Mouse (Mus musculus): ENCODE measurements around the gene Nhlrc3.

The Nhlrc3 gene

GRCm38 (mm10) chr3:53463046-53463764 lies at the start of gene Nhlrc3, which contains the start of gene Proser1:
TSS of gene Nhlrc3 (minus strand) at chr3:53463332.
TSS of gene Proser1 (plus strand) at chr3:53463666.
- DNase-seq (ENCODE audit: low spot score in 2 of 2) = peak; percentile 93

- DNase-seq (ENCODE audit: low spot score in 2 of 2) = no peak
Observed at GRCm38 (mm10) chr3:53502428-53502827, 39.3 kb upstream of the Nhlrc3 start.

DNA sequence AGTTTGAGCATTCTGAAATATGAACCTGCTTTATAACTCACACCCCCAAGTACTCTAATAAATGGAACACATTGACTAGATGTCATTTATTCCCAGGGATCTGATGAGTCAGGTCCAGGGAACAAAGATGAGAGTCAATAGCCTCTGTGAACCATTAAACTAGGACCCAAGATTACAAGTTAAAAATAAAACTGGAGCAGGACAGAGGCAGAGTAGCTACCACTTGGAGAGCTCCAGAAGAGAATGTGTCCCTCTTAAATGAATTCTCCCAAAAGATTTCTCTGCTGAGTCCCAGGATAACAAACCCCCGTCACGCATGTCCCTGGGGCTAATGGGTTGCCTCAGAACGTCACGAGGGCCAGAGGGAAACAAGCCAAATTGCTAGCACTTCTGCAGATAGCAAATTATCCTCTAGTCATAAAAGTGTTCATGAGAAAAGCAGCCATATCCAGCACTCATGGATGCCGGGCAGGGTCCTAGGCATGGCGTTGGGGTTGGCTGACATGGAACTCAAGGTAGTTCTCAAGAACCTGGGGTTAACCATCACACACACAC lies 35.3 kb upstream of the Nhlrc3 start:
- no peak for DNase-seq (ENCODE audit: low spot score in 2 of 2)

DNA sequence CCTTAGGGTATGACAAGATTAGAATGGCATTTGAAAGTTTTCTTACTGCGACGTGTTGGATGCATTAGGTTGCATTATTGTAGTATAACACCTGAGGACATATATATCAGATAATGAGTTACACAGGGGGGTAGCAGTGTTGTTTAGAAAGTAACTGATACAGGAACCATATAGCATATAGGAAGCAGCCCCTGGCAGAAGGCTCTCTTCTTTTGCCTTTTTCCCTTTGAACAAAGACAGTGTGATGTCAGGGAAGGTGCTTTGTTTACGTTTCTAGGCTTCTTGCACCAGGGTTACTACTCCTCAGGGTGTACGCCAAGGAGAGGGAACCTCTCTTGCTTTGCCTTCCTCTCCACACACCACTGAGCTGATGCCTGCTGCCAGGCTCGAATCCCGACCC lies 25.2 kb upstream of the Nhlrc3 start, which contains the start of gene Stoml3:
Gene Stoml3 (plus strand): TSS at position 301 of the 400 bp plus-strand sequence.
- DNase-seq (ENCODE audit: low spot score in 2 of 2) = no peak

- DNase-seq (ENCODE audit: low spot score in 2 of 2) = no peak
Observed at GRCm38 (mm10) chr3:53486996-53487576, 24.0 kb upstream of the Nhlrc3 start.

- no peak for DNase-seq (ENCODE audit: low spot score in 2 of 2)
Observed at GRCm38 (mm10) chr3:53486561-53486960, 23.4 kb upstream of the Nhlrc3 start.

GRCm38 (mm10) chr3:53483414-53484059 lies 20.4 kb upstream of the Nhlrc3 start:
- DNase-seq (ENCODE audit: low spot score in 2 of 2) = no peak

- DNase-seq (ENCODE audit: low spot score in 2 of 2) = no peak
Observed at GRCm38 (mm10) chr3:53478419-53479046, 15.4 kb upstream of the Nhlrc3 start.

DNA sequence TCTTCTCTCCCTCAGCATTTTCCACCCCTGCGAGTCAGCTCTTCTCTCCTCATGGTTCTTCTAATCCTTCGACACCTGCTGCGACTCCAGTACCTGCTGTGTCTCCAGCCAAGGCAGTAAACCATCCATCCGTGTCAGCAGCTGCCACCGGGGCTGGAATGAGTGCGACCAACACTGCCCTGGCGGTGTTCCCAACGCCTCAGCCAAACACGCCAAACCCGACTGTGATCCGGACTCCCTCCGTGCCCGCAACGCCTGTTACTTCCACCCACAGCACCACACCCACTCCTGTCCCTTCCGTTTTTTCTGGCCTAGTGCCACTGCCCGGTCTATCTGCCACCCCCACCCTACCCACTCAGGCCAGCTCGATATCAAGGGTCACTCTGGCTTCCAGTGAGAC lies 14.3 kb upstream of the Nhlrc3 start:
- DNase-seq (ENCODE audit: low spot score in 2 of 2) = no peak

DNA sequence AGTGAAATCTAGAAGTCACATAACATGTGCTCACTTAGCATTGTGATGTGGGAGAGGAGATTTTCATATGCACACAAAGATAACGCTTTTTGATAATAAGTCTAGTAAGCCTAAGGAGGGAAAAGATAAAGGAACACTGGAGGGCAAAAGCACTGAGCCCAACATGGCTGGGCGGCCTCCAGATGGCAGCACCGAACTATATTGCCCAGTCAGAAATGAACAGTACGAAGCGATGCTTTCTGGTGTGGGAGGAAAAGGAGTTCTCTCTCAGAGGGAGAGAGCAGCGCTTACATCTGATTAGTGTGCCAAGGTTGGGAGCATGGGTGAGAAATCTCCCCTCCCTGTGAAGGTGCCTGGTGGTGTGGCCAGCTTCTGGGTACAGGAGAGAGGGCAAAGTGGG lies 12.8 kb upstream of the Nhlrc3 start:
- DNase-seq (ENCODE audit: low spot score in 2 of 2) = peak; percentile 17 to 18

- DNase-seq (ENCODE audit: low spot score in 2 of 2) = no peak
Observed at GRCm38 (mm10) chr3:53474179-53474578, 11.0 kb upstream of the Nhlrc3 start.

DNA sequence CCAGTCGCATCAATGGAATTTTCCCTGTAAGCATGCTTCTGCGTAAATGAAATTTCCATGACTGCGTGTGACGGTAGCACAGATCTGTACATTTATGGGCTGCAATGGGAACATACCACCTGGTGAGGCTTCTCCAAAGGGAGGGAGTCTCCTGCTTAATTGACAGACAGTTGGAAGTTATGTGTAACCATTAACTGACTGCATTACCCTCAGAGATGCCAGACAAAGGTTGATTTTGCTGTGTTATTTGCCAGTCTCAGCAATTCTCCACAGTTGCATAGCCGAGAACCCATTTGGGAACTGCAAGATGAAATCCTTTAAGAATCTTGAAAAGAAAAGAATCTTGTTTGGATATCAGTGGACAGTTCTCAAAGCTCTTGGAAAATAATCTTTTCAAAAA lies 8.9 kb upstream of the Nhlrc3 start:
- no peak for DNase-seq (ENCODE audit: low spot score in 2 of 2)

DNA sequence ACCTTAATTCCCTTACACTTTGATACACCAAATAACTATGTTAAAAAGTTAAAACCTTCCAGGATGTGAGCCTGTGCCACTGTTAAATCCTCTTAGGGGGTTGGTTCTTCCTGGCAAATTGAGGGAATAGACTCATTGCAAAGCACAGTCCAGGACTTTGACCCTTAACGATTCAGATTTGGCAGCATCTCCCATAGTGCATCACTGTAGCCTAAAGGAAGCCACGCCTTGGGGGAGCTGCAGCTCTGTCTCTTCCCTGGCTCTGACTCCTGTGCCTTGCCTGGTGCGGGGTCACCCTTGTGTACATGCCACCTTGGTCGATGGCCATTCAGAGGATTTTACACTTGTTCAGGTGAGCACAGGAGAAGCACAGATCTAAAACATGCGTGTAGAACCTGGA lies 6.5 kb upstream of the Nhlrc3 start:
- DNase-seq (ENCODE audit: low spot score in 2 of 2) = no peak

DNA sequence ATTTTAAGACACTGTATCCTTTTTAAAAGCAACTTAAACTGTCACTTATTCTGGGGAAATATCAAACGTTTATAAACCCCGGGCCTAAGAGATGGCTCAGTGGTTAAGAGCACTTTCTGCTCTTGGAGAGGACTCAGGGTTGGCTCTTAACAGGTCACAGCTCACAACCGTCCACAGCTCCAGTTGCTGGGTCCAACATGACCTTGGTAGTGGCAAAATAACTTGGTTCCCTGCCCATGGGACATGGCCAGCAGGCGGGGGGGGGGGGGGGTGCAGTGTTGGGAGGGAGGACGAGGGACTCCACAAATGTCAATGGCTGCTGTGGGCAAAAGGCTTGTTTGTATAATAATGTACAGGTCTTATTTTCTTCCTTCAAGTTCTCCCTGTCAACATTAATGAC lies 4.2 kb upstream of the Nhlrc3 start:
- DNase-seq (ENCODE audit: low spot score in 2 of 2) = no peak

GRCm38 (mm10) chr3:53466481-53466880 lies 3.3 kb upstream of the Nhlrc3 start:
- DNase-seq (ENCODE audit: low spot score in 2 of 2) = no peak

DNA sequence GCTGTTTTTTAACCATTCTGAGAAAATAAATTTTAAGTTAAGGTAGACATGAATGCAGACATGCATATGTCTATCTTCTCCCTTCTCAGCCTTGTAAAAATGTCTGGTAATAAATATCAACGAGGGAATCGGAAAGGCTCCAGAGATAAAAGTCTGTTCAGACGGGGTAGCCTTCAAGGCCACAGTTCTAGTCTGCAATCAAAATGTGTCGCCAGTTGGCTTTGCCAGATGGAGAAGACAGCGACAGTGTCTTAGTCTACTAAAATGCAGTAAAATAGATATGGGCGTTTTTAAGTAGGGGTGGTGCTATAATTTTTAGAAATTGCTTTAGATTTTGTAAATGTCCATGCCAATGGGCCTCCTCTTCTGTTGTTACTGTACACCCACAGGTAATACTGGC lies 2.2 kb upstream of the Nhlrc3 start:
- no peak for DNase-seq (ENCODE audit: low spot score in 2 of 2)

DNA sequence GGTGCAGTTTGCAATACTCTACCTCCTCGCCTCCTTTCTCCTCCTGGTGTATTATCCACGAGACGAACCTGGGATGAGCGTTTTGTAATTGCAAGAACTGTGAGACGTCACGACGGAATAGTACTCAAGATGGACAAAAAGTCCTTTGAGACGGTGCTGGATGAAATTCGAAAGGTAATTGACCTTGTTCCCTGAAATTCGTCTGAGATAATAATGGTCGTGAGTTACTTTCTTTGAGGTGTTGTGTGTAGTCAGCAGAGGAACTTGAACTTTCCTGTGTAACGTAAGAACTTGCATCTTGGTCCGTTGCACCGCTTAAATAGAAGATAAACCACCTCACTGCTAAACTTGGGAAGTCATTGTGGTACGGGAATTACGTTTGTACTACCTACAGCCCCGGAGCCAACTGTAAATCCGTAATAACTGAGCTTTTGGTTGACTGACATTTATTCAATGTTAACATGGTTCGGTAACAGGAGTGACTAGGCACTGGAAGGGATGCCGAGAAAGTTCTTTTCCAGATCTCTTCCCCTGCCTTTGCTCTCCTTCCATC lies 1.1 kb upstream of the Nhlrc3 start:
- DNase-seq (ENCODE audit: low spot score in 2 of 2) = no peak

GRCm38 (mm10) chr3:53463765-53464114 lies 608 bp upstream of the Nhlrc3 start:
- no peak for DNase-seq (ENCODE audit: low spot score in 2 of 2)

DNA sequence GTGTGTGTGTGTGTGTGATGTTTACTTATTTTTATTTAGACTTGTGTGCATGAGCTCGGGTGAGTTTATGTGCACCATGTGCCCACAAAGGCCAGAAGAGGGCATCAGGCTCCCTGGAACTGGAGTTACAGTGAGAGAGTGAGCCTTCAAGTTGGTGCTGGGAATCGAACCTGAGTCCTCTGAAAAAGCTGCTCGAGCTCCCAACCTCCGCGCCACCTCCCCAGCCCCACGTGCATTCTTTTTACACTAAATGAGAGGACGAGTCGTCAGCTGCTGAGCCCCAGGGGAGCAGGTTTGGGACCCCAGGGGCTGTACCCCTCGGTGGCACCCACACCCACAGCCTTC lies 459 bp downstream of the Nhlrc3 start:
- DNase-seq (ENCODE audit: low spot score in 2 of 2) = no peak

- no peak for DNase-seq (ENCODE audit: low spot score in 2 of 2)
Observed at GRCm38 (mm10) chr3:53460106-53460505, 3.0 kb downstream of the Nhlrc3 start.

- DNase-seq (ENCODE audit: low spot score in 2 of 2) = no peak
Observed at GRCm38 (mm10) chr3:53457750-53458149, 5.4 kb downstream of the Nhlrc3 start.

DNA sequence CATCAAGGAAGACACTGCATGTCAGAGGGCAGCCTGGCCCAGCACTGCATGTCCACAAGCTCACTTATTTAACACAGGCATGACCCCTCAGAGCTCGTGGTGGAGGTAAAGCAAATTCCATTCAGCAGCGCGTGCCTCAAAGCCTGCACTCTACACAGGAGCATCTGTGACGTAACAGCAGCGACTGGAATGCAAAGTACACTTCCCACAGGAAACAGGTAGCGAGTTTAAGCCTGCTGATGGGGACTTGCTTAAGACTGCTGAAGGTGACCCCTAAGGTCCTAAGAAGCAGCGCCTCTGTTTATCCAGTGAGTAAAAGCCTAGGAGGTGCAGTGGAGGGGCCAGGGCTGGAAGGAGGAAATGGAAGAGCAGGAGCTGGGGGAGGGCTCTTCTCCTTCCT lies 8.1 kb downstream of the Nhlrc3 start:
- no peak for DNase-seq (ENCODE audit: low spot score in 2 of 2)
